Mouse (Mus musculus) gastrocnemius, adult 2 months (tissue): ENCODE results near the gene Soat2. TPM values are rescaled to one million over a fixed set of nuclear protein-coding genes. Genes with fewer than 3 reads are reported as not detected.

Experiments used
- DNase-seq: peaks from one replicate; pipeline ENCODE4 v3.0.0; 2022
- H3K27ac ChIP-seq: fragments of 200-600 bp; 2 replicates; pipeline ENCODE4 v1.8.1; 2022; ENCODE audit warnings: mild to moderate bottlenecking
- H3K4me3 ChIP-seq: fragments of 200-600 bp; 2 replicates; pipeline ENCODE4 v1.8.1; 2022; ENCODE audit warnings: mild to moderate bottlenecking, moderate library complexity
- CTCF ChIP-seq: fragments of 200-600 bp; IDR thresholded peaks from 2 replicates; pipeline ENCODE4 v1.8.1; 2022; ENCODE audit warnings: antibody characterized with exemption, mild to moderate bottlenecking, moderate library complexity
- intact Hi-C: fragments of 180-260 bp; cut with DNase I; formaldehyde crosslinking; loops from one replicate; pipeline ENCODE4 v1.15.1; 2025
- total RNA-seq, 2 experiments: library from RNA; stranded (reverse); gene quantifications; 2 replicates each; pipeline ENCODE4 v1.2.3; 2021

Gene Soat2
- total RNA-seq, 2 experiments from 2014 or later: 0.14 TPM; not detected in 1

- H3K27ac ChIP-seq: peak overlapping the region; percentile 98
- no peak for DNase-seq
- H3K4me3 ChIP-seq: peak overlapping the region; percentile 94
- intact Hi-C loops: no loop called here
- TF ChIP-seq CTCF: no peak
Observed at GRCm38 (mm10) chr15:102205779-102206178, 55.5 kb downstream of the Soat2 start.

- no peak for TF ChIP-seq CTCF
- no peak for DNase-seq
- intact Hi-C loops: no loop called here
- H3K27ac ChIP-seq: no peak overlapping the region
- no peak overlapping the region for H3K4me3 ChIP-seq
Observed at GRCm38 (mm10) chr15:102207351-102207750, 57.0 kb downstream of the Soat2 start.

DNA sequence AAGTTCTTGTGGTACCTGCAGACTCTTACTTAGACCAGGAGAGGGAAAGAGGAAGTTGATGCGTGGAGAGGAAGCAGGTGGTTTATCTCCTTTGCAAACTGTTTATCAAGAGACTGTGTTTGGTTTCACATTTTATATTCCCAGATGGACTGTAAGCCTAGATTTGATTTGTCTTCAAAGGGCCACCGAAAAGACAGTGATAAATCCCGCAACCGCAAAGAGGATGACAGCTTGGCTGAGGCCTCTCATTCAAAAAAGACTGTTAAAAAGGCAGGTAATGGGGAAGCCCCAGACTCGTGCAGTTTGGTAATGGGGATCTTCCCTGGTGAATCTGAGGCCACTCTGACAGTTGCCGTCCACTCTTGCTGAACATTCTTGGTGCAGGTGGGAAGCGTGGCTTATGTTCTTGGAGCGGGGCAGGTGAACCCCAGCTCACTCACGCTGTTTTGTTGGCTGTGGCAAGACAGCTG is 57.8 kb downstream of the Soat2 start:
- TF ChIP-seq CTCF: no peak
- H3K27ac ChIP-seq: no peak overlapping the region
- no peak overlapping the region for H3K4me3 ChIP-seq
- intact Hi-C loops: no loop called here
- no peak for DNase-seq

- no peak for DNase-seq
- no peak for TF ChIP-seq CTCF
- H3K27ac ChIP-seq: no peak overlapping the region
- intact Hi-C loops: no loop called here
- H3K4me3 ChIP-seq: no peak overlapping the region
Observed at GRCm38 (mm10) chr15:102209114-102209513, 58.8 kb downstream of the Soat2 start.

- intact Hi-C loops: no loop called here
- no peak overlapping the region for H3K27ac ChIP-seq
- DNase-seq: no peak
- TF ChIP-seq CTCF: no peak
- no peak overlapping the region for H3K4me3 ChIP-seq
Observed at GRCm38 (mm10) chr15:102210816-102211215, 60.5 kb downstream of the Soat2 start.

DNA sequence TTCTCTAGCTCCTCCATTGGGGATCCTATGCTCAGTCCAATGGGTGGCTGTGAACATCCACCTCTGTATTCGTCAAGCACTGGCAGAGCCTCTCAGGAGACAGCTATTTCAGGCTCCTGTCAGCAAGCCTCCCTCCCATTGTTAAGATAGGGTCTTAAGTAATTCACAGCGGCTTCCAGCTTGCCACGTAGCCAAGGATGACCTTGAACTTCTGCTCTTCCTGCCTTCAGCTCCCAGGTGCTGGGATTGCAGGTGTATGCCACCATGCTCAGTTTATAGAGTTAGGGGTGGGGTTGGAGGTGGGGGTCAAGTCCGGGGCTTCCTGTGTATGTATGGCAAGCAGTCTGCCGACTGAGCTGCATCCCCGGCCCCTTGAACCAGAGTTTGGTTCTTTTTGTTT is 61.6 kb downstream of the Soat2 start:
- no peak for TF ChIP-seq CTCF
- no peak overlapping the region for H3K27ac ChIP-seq
- no peak for DNase-seq
- H3K4me3 ChIP-seq: no peak overlapping the region
- intact Hi-C loops: no loop called here

Other genes with a start within 250 kb of the Soat2 start
- not detected for gene Krt4, start 225.8 kb upstream of the Soat2 start, total RNA-seq
- not detected for gene Krt79, start 210.2 kb upstream of the Soat2 start, total RNA-seq
- gene Krt78, start 196.2 kb upstream of the Soat2 start, total RNA-seq: not detected
- gene Krt8, start 146.0 kb upstream of the Soat2 start, total RNA-seq: not detected
- under 1 TPM in 1 of 2 experiments, not detected in 1; 0.33 TPM for gene Krt18, start 122.3 kb upstream of the Soat2 start, total RNA-seq
- gene Eif4b, start 76.8 kb upstream of the Soat2 start, total RNA-seq: 100 to 1,000 TPM; 187 to 246 TPM
- gene Tns2, start 50.1 kb upstream of the Soat2 start, total RNA-seq: 10 to 100 TPM; 39.1 to 44.1 TPM
- 1 to 10 TPM; 4.4 to 5.8 TPM for gene Spryd3, start 14.3 kb upstream of the Soat2 start, total RNA-seq
- gene Igfbp6, start 6.2 kb upstream of the Soat2 start, total RNA-seq: 10 to 100 TPM; 34.3 to 87.7 TPM
- gene Zfp740, start 52.7 kb downstream of the Soat2 start, total RNA-seq: 10 to 100 TPM; 26.8 to 29.6 TPM
- 1 to 10 TPM; 5.8 to 8.8 TPM for gene Csad, start 54.2 kb downstream of the Soat2 start, total RNA-seq
- 1 to 10 TPM; 1.2 to 1.3 TPM for gene Itgb7, start 81.4 kb downstream of the Soat2 start, total RNA-seq
- gene Rarg, start 107.0 kb downstream of the Soat2 start, total RNA-seq: 10 to 100 TPM in 1 of 2 experiments, 1 to 10 TPM in 1; 9.9 to 11.9 TPM
- gene Gm9918, start 120.0 kb downstream of the Soat2 start, total RNA-seq: not detected
- 10 to 100 TPM; 14.2 TPM for gene Mfsd5, start 128.9 kb downstream of the Soat2 start, total RNA-seq
- under 1 TPM; 0.06 to 0.31 TPM for gene Espl1, start 145.7 kb downstream of the Soat2 start, total RNA-seq
- 100 to 1,000 TPM; 232 to 252 TPM for gene Pfdn5, start 175.6 kb downstream of the Soat2 start, total RNA-seq
- 10 to 100 TPM; 15.6 to 16.0 TPM for gene Myg1, start 181.2 kb downstream of the Soat2 start, total RNA-seq
- 1 to 10 TPM; 5.7 to 7.8 TPM for gene Aaas, start 200.2 kb downstream of the Soat2 start, total RNA-seq
- not detected for gene Sp7, start 216.7 kb downstream of the Soat2 start, total RNA-seq